Mouse (Mus musculus) embryonic facial prominence, embryonic 15.5 days (tissue): Measurements from ENCODE around the gene Ppt1. TPM values are rescaled to one million over a fixed set of nuclear protein-coding genes. Genes with fewer than 3 reads are reported as not detected.

Experiments used
- ATAC-seq: fragments of 200-750 bp; cut with Nextera tagmentation; 2 replicates; pipeline ENCODE4 v1.8.0; 2017; ENCODE audit warnings: low read depth, moderate TSS enrichment; ENCODE audit not compliant: insufficient number of reproducible peaks, low FRiP score, low TSS enrichment
- H3K27ac ChIP-seq: fragments of 300-500 bp; sonication (generic); replicated peaks from 2 replicates; pipeline ENCODE4 v1.5.1; 2015; ENCODE audit warnings: mild to moderate bottlenecking, inconsistent platforms
- H3K27me3 ChIP-seq: fragments of 300-500 bp; sonication (generic); 2 replicates; pipeline ENCODE4 v1.6.1; 2015; ENCODE audit warnings: inconsistent platforms
- H3K36me3 ChIP-seq: fragments of 300-500 bp; sonication (generic); 2 replicates; pipeline ENCODE4 v1.6.1; 2015; ENCODE audit warnings: mild to moderate bottlenecking, inconsistent platforms
- H3K4me1 ChIP-seq: fragments of 300-500 bp; sonication (generic); 2 replicates; pipeline ENCODE4 v1.6.1; 2015; ENCODE audit warnings: inconsistent platforms
- H3K4me2 ChIP-seq: fragments of 300-500 bp; sonication (generic); replicated peaks from 2 replicates; pipeline ENCODE4 v1.6.1; 2015; ENCODE audit warnings: mild to moderate bottlenecking, inconsistent platforms
- H3K4me3 ChIP-seq: fragments of 300-500 bp; sonication (generic); replicated peaks from 2 replicates; pipeline ENCODE4 v1.5.1; 2015; ENCODE audit warnings: mild to moderate bottlenecking, inconsistent platforms
- H3K9ac ChIP-seq: fragments of 300-500 bp; sonication (generic); 2 replicates; pipeline ENCODE4 v1.6.1; 2015; ENCODE audit warnings: inconsistent platforms
- H3K9me3 ChIP-seq: fragments of 300-500 bp; sonication (generic); replicated peaks from 2 replicates; pipeline ENCODE4 v1.6.1; 2016; ENCODE audit warnings: inconsistent platforms
- WGBS: fragments of 180-500 bp; shearing (Covaris S2); methylation state at CpG from one replicate; pipeline ENCODE4 v1.1.7; 2015; 5-methylcytosine and 5-hydroxymethylcytosine counted together
- polyA plus RNA-seq: library from polyadenylated mRNA; unstranded; fragments of >200 nt; fragmentation: Nextera tagmentation; extraction: Ambion mirVana; gene quantifications from 2 replicates; pipeline ENCODE4 v1.2.1, GENCODE M21; 2015

Ppt1 gene
- polyA plus RNA-seq, 1 experiment from 2014 or later = 80.9 TPM

- no peaks in the 10 kb centered on the region for H3K27me3 ChIP-seq
- H3K36me3 ChIP-seq = peaks cover 59% of the 10 kb centered on the region
- H3K4me2 ChIP-seq = no peak overlapping the region
- 82% methylated on average over 5 of the region's 5 CpGs for WGBS
- no peaks in the 10 kb centered on the region for H3K9me3 ChIP-seq
- H3K27ac ChIP-seq = no peak overlapping the region
- no peaks in the 10 kb centered on the region for H3K4me1 ChIP-seq
- no peak overlapping the region for H3K4me3 ChIP-seq
- no peak overlapping the region for H3K9ac ChIP-seq
- no peak for ATAC-seq
These were observed 34.7 kb downstream of the Ppt1 start for GRCm38 (mm10) chr4:122870741-122871140.

DNA sequence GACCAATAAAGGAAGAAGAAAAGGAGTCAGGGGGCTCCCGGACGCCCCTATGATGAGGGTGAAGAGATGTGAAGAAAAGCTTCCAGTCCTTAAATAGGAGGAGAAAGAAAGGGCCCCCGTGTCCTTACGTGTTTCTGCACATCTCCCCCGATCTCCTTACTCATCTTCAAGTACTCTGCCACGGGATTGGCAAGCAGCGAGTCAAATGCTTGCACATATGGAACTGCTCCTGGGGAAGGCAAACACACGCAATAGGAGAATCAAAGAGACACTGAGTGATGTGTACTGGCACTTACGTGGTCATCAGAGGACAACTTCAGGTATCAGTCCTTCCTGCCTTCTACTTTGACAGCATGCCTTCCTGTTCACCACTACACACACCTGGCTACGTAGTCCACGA lies 35.2 kb downstream of the Ppt1 start:
- H3K36me3 ChIP-seq = peaks cover 54% of the 10 kb centered on the region
- H3K4me3 ChIP-seq = no peak overlapping the region
- 88% methylated on average over 11 of the region's 11 CpGs for WGBS
- no peaks in the 10 kb centered on the region for H3K27me3 ChIP-seq
- no peak overlapping the region for H3K9ac ChIP-seq
- H3K27ac ChIP-seq = no peak overlapping the region
- H3K4me2 ChIP-seq = no peak overlapping the region
- ATAC-seq = no peak
- H3K4me1 ChIP-seq = no peaks in the 10 kb centered on the region
- no peaks in the 10 kb centered on the region for H3K9me3 ChIP-seq

DNA sequence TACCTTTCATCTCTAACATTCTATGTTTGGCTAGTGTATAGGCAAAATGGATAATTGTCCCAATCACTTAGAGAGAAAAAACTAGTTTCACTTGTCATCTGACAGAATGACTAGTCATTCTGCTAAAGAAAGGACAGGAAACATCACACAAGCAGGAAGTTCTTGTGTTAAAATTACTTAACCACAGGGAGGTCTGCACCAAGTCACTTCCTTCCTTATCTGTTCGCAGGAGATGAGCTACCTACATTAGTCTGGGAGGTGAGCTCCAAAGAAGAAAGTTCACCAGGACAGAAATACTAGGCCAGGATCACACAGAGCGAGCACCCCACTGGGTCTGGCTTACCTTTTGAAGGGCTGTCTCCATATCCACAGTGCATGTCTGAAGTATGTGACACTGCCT lies 35.9 kb downstream of the Ppt1 start:
- Histone ChIP-seq H3K36me3 (peaks cover 49% of the 10 kb centered on the region), H3K27ac (no peak overlapping the region), H3K9ac (no peak overlapping the region), H3K27me3 (no peaks in the 10 kb centered on the region), H3K9me3 (no peaks in the 10 kb centered on the region), H3K4me1 (no peaks in the 10 kb centered on the region), H3K4me3 (no peak overlapping the region), H3K4me2 (no peak overlapping the region)
- no peak for ATAC-seq
- WGBS = 84% methylated on average over 2 of the region's 2 CpGs

GRCm38 (mm10) chr4:122873003-122873402 lies 37.0 kb downstream of the Ppt1 start:
- peaks cover 42% of the 10 kb centered on the region for H3K36me3 ChIP-seq
- no peak overlapping the region for H3K9ac ChIP-seq
- no peak overlapping the region for H3K4me2 ChIP-seq
- no peak overlapping the region for H3K27ac ChIP-seq
- H3K9me3 ChIP-seq = no peaks in the 10 kb centered on the region
- H3K4me3 ChIP-seq = no peak overlapping the region
- no peak for ATAC-seq
- H3K4me1 ChIP-seq = no peaks in the 10 kb centered on the region; the same call in 1 of the 2 replicates
- WGBS = 71% methylated on average over 5 of the region's 5 CpGs
- H3K27me3 ChIP-seq = no peaks in the 10 kb centered on the region

DNA sequence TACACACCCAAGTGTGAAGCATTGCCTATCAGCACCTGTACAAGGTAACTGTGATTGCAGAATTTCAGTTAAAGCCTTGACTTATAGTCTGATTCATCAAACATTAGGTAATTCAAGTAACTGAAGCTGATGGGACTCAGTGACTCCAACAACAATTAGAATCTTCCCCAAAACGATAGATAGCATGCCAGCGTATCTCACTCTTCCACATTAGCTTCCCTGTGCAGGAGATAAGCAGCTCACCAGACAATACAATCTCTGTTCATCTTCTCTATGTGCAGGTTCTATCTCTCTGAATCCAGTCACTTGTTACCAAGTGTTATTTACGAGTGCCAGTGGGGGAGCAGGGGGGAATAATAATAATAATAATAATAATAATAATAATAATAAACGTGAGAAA lies 37.5 kb downstream of the Ppt1 start:
- Histone ChIP-seq H3K36me3 (peaks cover 37% of the 10 kb centered on the region), H3K4me1 (no peaks in the 10 kb centered on the region; the same call in 1 of the 2 replicates), H3K9me3 (no peaks in the 10 kb centered on the region), H3K9ac (no peak overlapping the region), H3K4me2 (no peak overlapping the region), H3K4me3 (no peak overlapping the region), H3K27ac (no peak overlapping the region), H3K27me3 (no peaks in the 10 kb centered on the region)
- 86% methylated on average over 4 of the region's 4 CpGs for WGBS
- no peak for ATAC-seq

DNA sequence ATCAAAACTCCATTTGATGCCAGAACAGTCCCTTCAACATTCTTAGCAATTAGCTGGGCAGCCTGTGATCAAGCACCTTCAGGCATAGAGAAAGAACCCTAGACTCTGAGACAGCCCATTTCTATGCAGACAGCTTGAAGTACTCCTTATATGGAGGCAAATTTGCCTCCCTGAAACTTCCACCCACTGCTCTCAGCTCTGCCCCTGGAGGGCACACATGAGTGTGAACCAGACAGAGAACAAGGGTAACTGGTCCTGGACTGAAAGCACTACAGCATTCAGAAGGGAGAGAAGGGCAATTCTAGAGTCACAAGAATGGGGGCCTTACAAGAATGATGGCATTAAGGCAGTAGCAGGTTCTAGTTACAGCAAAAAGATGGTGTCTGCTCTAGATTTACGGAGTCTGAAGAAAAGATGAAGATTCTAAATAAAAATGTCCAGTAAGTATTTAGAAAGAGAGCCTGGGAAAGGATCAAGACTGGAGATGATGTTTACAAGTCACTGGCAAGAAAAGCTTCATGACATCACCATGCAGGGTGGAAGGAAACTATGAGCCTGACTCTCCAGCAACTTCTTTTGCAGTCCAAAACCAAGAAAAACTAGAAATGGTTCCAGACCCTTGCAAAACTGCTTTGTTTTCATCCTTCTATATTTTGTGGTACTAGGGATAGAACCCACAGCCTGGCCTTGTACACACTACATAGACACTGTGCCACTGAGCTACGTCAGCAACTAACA lies 42.5 kb downstream of the Ppt1 start:
- H3K4me1 ChIP-seq = peaks cover 7% of the 10 kb centered on the region
- H3K27ac ChIP-seq = no peak overlapping the region; the same call in 1 of the 2 replicates
- WGBS = 88% methylated on average over 2 of the region's 2 CpGs
- no peak overlapping the region for H3K4me3 ChIP-seq
- no peaks in the 10 kb centered on the region for H3K27me3 ChIP-seq
- no peak overlapping the region for H3K4me2 ChIP-seq
- H3K9me3 ChIP-seq = no peaks in the 10 kb centered on the region
- no peaks in the 10 kb centered on the region for H3K36me3 ChIP-seq
- ATAC-seq = no peak; the same call in 1 of the 2 replicates
- no peak overlapping the region for H3K9ac ChIP-seq

GRCm38 (mm10) chr4:122882544-122882943 lies 46.5 kb downstream of the Ppt1 start:
- Histone ChIP-seq H3K4me1 (peaks cover 30% of the 10 kb centered on the region), H3K4me3 (no peak overlapping the region), H3K27ac (no peak overlapping the region), H3K36me3 (no peaks in the 10 kb centered on the region), H3K9me3 (no peaks in the 10 kb centered on the region), H3K4me2 (no peak overlapping the region), H3K9ac (no peak overlapping the region), H3K27me3 (no peaks in the 10 kb centered on the region)
- WGBS = 78% methylated on average over 3 of the region's 3 CpGs
- no peak for ATAC-seq

- H3K36me3 ChIP-seq = no peaks in the 10 kb centered on the region
- H3K4me3 ChIP-seq = no peak overlapping the region
- H3K9ac ChIP-seq = no peak overlapping the region
- H3K4me1 ChIP-seq = peaks cover 30% of the 10 kb centered on the region
- H3K27me3 ChIP-seq = no peaks in the 10 kb centered on the region
- H3K4me2 ChIP-seq = 0 out of 2 replicates have a peak overlapping the region, but pooled peaks have one; percentile 86
- 87% methylated on average over 3 of the region's 3 CpGs for WGBS
- no peak overlapping the region for H3K27ac ChIP-seq
- no peak for ATAC-seq
- no peaks in the 10 kb centered on the region for H3K9me3 ChIP-seq
These were observed 47.3 kb downstream of the Ppt1 start for GRCm38 (mm10) chr4:122883294-122883693.

DNA sequence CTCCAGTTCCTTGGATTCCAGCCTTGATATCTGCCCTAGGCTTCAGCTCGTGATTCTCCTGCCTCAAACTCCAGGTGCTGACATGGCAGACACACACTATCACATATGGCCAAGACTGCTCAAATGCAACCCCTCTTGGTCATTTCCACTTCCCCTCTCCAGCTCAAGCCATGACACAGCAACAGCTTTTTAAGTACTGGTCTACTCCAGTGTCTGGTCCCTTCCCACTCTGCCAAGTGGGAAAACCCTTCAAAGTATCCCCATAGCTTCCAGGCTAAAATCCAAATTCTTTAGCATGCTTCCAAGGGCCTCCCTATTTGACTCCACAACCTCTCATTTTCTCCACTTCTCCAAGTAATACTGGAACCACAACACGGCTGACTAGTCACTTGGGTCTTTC lies 48.0 kb downstream of the Ppt1 start:
- no peaks in the 10 kb centered on the region for H3K36me3 ChIP-seq
- no peaks in the 10 kb centered on the region for H3K27me3 ChIP-seq
- H3K27ac ChIP-seq = peak overlapping the region; percentile 100
- peak overlapping the region; percentile 82 for H3K4me3 ChIP-seq
- H3K4me1 ChIP-seq = peaks cover 30% of the 10 kb centered on the region
- no peak overlapping the region for H3K9ac ChIP-seq
- 51% methylated on average over 2 of the region's 2 CpGs for WGBS
- ATAC-seq = no peak
- peak overlapping the region; percentile 86 for H3K4me2 ChIP-seq
- H3K9me3 ChIP-seq = no peaks in the 10 kb centered on the region

DNA sequence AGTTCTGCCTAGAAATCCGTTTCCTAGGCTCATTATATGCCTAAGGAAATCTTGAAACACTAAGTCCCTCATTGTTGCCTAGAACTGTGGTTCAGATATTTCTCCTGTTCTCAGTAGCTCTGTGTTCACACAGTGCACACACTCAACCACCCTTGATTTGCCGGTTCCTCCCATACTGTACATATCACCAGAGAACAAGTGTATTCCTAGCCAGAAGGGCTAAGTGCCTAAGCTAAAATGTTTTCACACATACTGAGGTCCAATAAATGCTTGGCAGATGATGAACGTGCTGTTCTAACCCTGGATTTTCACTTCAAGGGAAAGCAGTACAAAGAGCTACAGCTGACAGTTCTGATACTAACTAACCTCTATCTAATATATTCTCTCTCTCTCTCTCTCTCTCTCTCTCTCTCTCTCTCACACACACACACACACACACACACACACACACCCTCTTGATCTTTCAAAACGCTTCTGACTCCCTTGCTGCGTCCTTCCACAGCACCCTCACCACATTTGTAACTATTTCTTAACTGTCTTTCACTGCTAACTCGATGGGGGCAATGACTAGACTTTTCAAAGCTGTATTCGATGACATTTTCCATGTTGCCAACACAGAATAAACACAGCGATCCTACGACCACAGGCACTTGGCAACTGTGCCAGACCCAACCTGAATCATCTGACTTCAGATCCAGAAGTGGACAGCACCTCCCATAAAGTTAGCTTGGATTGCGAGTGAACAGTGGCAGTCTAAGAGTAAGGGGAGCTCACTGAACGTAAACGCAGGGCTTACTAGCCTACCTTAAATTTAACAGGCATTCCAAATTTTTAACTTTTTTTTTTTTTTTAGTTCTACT lies 48.7 kb downstream of the Ppt1 start:
- Histone ChIP-seq H3K4me1 (peaks cover 30% of the 10 kb centered on the region), H3K9me3 (no peaks in the 10 kb centered on the region), H3K27ac (peak overlapping the region; percentile 100), H3K4me2 (peak overlapping the region; percentile 86), H3K9ac (peak overlapping the region; percentile 78), H3K27me3 (no peaks in the 10 kb centered on the region), H3K36me3 (no peaks in the 10 kb centered on the region), H3K4me3 (peak overlapping the region; percentile 82)
- 31% methylated on average over 12 of the region's 12 CpGs for WGBS
- no peak for ATAC-seq

- under 1% methylated on average over 49 of the region's 49 CpGs for whole genome bisulfite sequencing
- peak; percentile 95 for ATAC-seq
- Histone ChIP-seq H3K4me1 (peaks cover 30% of the 10 kb centered on the region), H3K36me3 (no peaks in the 10 kb centered on the region), H3K9ac (peak within 1 kb of the TSS; percentile 79), H3K4me3 (peak within 1 kb of the TSS; percentile 82), H3K27me3 (no peaks in the 10 kb centered on the region), H3K27ac (peak within 1 kb of the TSS; percentile 100), H3K4me2 (peak within 1 kb of the TSS; percentile 86), H3K9me3 (no peaks in the 10 kb centered on the region)
These were observed 49.9 kb downstream of the Ppt1 start, which contains the start of gene Cap1 for GRCm38 (mm10) chr4:122885768-122886578. Cap1 (minus strand) TSS chr4:122886056.
